Mouse (Mus musculus): ENCODE results near the gene 2810021J22Rik.

2810021J22Rik gene

GRCm38 (mm10) chr11:58916879-58917744 lies 50.1 kb downstream of the 2810021J22Rik start:
- peak; percentile 38 for DNase-seq (ENCODE audit: extremely low spot score, low spot score)

DNA sequence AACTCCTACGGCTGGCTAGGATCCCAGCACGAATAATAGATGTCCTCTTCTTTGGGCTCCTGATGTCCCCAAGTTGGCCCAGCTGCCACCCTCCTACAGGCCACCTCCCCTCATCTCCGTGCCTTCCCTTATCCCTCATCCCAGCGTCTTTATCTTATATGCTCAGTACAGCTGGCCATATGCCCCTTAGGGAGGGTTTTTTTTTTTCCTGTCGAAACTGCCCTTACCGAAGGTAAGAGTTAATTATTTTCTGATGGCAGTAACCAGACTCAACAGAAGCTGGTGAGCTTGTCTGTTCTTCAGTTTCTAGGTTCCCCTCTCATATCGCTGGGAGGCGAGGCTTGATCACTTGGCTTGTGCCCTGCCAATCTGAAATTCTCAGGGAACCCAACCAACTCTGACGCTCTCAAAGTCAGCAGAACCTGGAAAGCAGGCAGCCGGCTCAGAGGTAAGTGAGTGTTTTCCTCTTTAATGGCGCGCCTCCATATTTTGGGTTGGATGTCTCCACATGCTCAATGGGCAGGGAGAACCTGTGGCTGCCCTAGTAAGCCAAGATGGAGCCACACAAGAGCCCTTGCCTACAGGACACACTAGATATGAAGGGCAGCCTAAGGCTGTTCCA lies 50.8 kb downstream of the 2810021J22Rik start, which contains the start of gene Btnl10:
Gene Btnl10, plus strand, starts transcription at position 164 of the 622 bp plus-strand sequence.
- DNase-seq (ENCODE audit: extremely low spot score, low spot score): no peak

- no peak for DNase-seq (ENCODE audit: extremely low spot score, low spot score)
Measured at GRCm38 (mm10) chr11:58918759-58919158, 51.7 kb downstream of the 2810021J22Rik start.

DNA sequence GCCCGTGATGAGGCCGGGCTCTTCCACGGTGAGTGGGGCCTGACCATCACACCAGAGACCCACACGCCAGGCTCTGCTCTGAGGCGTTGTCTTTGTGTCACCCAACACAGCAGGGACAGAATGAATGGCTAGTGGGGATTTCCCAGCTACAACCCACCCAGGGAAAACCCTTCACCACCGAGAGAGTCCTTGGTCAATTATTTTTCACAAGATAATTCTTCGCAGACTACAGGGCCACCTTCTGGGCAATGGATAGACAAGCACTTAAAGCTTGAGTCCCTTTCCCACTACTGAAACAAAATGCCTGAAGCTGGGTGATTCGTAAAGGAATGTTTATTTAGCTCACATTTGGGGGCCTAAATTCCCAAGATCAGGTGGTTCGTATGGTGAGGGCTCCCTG lies 55.4 kb downstream of the 2810021J22Rik start:
- DNase-seq (ENCODE audit: extremely low spot score, low spot score): no peak

DNA sequence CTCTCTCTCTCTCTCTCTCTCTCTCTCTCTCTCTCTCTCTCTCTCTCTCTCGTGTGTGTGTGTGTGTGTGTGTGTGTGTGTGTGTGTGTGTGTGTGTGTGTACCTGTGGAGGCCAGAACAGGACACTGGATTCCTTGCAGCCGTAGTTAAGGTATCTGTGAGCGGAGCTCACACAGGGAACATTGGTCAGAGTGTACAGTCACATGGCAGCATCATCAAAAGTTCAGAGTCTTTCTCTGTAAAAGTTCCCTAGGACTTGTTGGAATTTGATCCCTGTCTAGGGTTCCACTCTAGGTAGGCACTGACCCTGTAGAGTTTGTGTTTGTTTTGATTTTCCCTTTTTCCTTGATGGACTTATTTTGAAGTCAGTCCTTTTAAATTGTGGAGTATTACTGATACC lies 59.6 kb downstream of the 2810021J22Rik start:
- no peak for DNase-seq (ENCODE audit: extremely low spot score, low spot score)

DNA sequence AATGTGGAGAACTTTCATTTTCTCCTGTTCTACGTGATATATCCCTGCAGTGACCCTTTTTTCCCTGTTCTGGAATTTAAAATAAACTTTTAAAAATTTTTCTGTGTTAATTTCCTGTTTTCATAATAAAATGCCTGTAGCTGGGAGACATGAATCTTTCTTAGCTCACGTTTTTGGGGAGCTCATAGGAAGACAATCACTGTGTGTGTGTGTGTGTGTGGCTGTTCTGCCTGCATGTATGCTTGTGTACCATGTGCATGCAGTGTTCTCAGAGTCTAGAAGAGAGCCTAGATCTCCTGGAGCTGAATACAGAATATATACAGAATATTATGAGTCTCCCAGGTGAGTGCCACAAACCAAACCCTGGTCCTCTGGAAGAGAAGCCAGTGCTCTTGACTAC lies 60.0 kb downstream of the 2810021J22Rik start:
- no peak for DNase-seq (ENCODE audit: extremely low spot score, low spot score)

- peak; percentile 83 for DNase-seq (ENCODE audit: extremely low spot score, low spot score)
Measured at GRCm38 (mm10) chr11:58927790-58928651, 61.0 kb downstream of the 2810021J22Rik start.

GRCm38 (mm10) chr11:58929055-58929454 lies 62.0 kb downstream of the 2810021J22Rik start:
- DNase-seq (ENCODE audit: extremely low spot score, low spot score): no peak

DNA sequence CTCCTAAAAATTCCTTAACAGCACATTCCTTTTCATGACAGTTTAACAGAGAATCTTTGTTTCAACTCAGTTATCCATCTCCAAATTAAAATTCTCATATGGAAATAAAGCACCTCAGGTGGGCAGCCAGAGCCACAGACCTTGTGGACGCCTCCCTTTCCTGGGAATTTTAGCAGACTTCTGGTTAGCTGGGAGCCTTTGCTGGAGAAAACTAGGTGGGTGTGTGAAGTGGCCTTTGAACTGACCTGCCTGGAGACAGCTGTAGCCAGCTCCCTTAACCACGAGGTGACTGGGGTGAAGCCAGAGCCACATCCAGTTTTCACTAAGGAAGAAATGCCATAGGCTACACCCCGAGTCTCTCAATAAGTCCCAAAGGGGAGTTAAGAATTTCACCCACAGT lies 62.6 kb downstream of the 2810021J22Rik start:
- no peak for DNase-seq (ENCODE audit: extremely low spot score, low spot score)

DNA sequence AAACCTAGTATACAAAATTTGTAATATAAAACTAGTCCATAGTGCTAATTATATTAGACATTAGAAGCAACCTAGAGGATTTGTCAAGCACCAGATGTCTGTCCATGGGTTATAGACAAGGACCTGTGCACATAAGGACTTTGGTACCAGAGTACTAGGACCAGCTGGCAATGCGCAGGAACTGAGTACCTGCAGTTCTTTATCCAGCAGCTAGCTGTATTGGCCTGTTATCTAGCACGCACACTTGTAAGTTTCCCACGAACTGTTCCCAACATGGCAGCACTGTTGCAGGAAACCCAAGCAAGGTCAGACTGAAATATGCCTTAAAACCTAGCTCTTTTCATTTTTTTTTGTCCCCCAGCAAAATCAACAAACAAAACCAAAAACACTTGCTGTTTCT lies 63.2 kb downstream of the 2810021J22Rik start:
- DNase-seq (ENCODE audit: extremely low spot score, low spot score): no peak

DNA sequence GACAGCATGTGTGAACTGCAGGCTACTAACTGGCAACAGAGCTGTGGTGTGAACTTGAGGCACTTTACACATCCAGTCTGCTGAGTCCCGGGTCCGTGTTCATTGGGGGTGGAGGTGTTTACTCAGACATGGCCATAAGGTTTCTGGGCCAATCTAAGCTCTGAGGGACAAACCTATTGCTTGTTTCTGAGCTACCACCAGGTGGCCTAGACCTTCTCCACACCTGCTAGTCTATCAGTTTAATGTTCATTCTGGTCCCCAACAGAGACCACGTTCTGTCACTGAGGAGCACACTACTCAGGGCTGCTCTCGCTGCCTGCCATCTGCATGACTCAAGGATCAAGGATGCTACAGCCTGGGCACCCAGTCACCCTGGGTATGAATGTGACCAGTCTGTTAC lies 64.6 kb downstream of the 2810021J22Rik start:
- no peak for DNase-seq (ENCODE audit: extremely low spot score, low spot score)
